Mouse (Mus musculus) forebrain, embryonic 13.5 days (tissue): ENCODE results near the gene Ushbp1. TPM values are rescaled to one million over a fixed set of nuclear protein-coding genes. Genes with fewer than 3 reads are reported as not detected.
"Not testable (repeated sequence)": the region's sequence is repeated elsewhere in the genome, so short reads cannot be mapped to it uniquely, and the experiment has no call there.

Experiments used
- ATAC-seq: fragments of 200-750 bp; cut with Nextera tagmentation; 2 replicates; pipeline ENCODE4 v1.8.0; 2017
- H3K27ac ChIP-seq: fragments of 300-500 bp; sonication (generic); 2 replicates; pipeline ENCODE4 v1.5.1; 2015; ENCODE audit warnings: inconsistent platforms, mild to moderate bottlenecking, moderate library complexity
- H3K27me3 ChIP-seq: fragments of 300-500 bp; sonication (generic); 2 replicates; pipeline ENCODE4 v1.6.1; 2015; ENCODE audit warnings: mild to moderate bottlenecking, inconsistent platforms
- H3K36me3 ChIP-seq: fragments of 300-500 bp; sonication (generic); 2 replicates; pipeline ENCODE4 v1.6.1; 2015; ENCODE audit warnings: mild to moderate bottlenecking, inconsistent platforms; ENCODE audit not compliant: poor library complexity, severe bottlenecking
- H3K4me1 ChIP-seq: fragments of 300-500 bp; sonication (generic); 2 replicates; pipeline ENCODE4 v1.6.1; 2015; ENCODE audit warnings: inconsistent platforms
- H3K4me2 ChIP-seq: fragments of 300-500 bp; sonication (generic); 2 replicates; pipeline ENCODE4 v1.6.1; 2015; ENCODE audit warnings: inconsistent platforms, mild to moderate bottlenecking, moderate library complexity
- H3K4me3 ChIP-seq: fragments of 300-500 bp; sonication (generic); 2 replicates; pipeline ENCODE4 v1.5.1; 2015; ENCODE audit warnings: mild to moderate bottlenecking, inconsistent platforms
- H3K9ac ChIP-seq: fragments of 300-500 bp; sonication (generic); 2 replicates; pipeline ENCODE4 v1.6.1; 2015; ENCODE audit warnings: mild to moderate bottlenecking, inconsistent platforms
- H3K9me3 ChIP-seq: fragments of 300-500 bp; sonication (generic); replicated peaks from 2 replicates; pipeline ENCODE4 v1.6.1; 2016; ENCODE audit warnings: inconsistent platforms
- WGBS: fragments of 180-500 bp; shearing (Covaris S2); methylation state at CpG from one replicate; pipeline ENCODE4 v1.1.7; 2015; 5-methylcytosine and 5-hydroxymethylcytosine counted together
- polyA plus RNA-seq: library from polyadenylated mRNA; unstranded; fragments of >200 nt; fragmentation: Nextera tagmentation; extraction: Ambion mirVana; gene quantifications from 2 replicates; pipeline ENCODE4 v1.2.1, GENCODE M21; 2015

Ushbp1 gene
- polyA plus RNA-seq, 1 experiment from 2014 or later = 4.2 TPM

- Histone ChIP-seq H3K36me3 (peaks cover 16% of the 10 kb centered on the region), H3K27ac (peak within 1 kb of the TSS; percentile 86), H3K4me3 (peak within 1 kb of the TSS; percentile 65), H3K9ac (peak within 1 kb of the TSS; percentile 63), H3K4me1 (peaks cover 22% of the 10 kb centered on the region), H3K27me3 (no peaks in the 10 kb centered on the region), H3K9me3 (no peaks in the 10 kb centered on the region), H3K4me2 (peak within 1 kb of the TSS; percentile 80)
- peak; percentile 82 for ATAC-seq
- under 1% methylated on average over 56 of the region's 56 CpGs for WGBS
Measured at GRCm38 (mm10) chr8:71366771-71367528, 28.7 kb downstream of the Ushbp1 start, which contains the start of gene Use1. TSS of gene Use1 (plus strand) at chr8:71366848.

- Histone ChIP-seq H3K27me3 (no peaks in the 10 kb centered on the region), H3K9me3 (no peaks in the 10 kb centered on the region), H3K4me2 (no peak overlapping the region), H3K4me1 (no peaks in the 10 kb centered on the region), H3K36me3 (peaks cover 85% of the 10 kb centered on the region), H3K4me3 (no peak overlapping the region), H3K27ac (no peak overlapping the region), H3K9ac (no peak overlapping the region)
- WGBS = 91% methylated on average over 3 of the region's 3 CpGs
- ATAC-seq = no peak
Measured at GRCm38 (mm10) chr8:71358026-71358425, 37.6 kb downstream of the Ushbp1 start.

GRCm38 (mm10) chr8:71351520-71351919 is 44.1 kb downstream of the Ushbp1 start:
- Histone ChIP-seq H3K9me3 (no peaks in the 10 kb centered on the region), H3K4me2 (no peak overlapping the region), H3K9ac (no peak overlapping the region), H3K27me3 (no peaks in the 10 kb centered on the region), H3K36me3 (peaks cover 97% of the 10 kb centered on the region), H3K27ac (no peak overlapping the region), H3K4me1 (no peaks in the 10 kb centered on the region), H3K4me3 (no peak overlapping the region)
- 90% methylated on average over 1 of the region's 1 CpGs for WGBS
- ATAC-seq = no peak

DNA sequence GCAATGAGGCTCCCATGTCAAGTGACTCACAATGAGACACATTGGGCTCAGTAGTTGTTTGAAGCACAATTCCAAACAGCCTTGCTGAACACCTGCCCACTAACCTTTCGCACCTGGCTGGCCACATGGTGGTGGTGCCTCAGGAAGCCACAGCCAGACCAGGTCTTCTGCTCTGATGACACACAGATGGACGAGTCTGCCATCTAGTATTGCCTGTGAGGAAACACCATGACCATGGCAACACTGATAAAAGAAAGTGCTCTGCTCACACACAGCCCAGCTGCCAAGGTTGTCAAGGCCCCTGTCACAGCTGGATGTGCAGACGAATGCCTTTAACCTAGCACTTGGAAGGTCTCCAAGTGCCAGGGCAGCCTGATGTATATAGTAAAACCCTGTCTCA is 44.5 kb downstream of the Ushbp1 start:
- Histone ChIP-seq H3K9ac (no peak overlapping the region), H3K4me2 (no peak overlapping the region), H3K27me3 (no peaks in the 10 kb centered on the region), H3K36me3 (peaks cover 97% of the 10 kb centered on the region), H3K27ac (no peak overlapping the region), H3K4me1 (no peaks in the 10 kb centered on the region), H3K4me3 (no peak overlapping the region), H3K9me3 (no peaks in the 10 kb centered on the region)
- 74% methylated on average over 3 of the region's 3 CpGs for WGBS
- no peak for ATAC-seq

DNA sequence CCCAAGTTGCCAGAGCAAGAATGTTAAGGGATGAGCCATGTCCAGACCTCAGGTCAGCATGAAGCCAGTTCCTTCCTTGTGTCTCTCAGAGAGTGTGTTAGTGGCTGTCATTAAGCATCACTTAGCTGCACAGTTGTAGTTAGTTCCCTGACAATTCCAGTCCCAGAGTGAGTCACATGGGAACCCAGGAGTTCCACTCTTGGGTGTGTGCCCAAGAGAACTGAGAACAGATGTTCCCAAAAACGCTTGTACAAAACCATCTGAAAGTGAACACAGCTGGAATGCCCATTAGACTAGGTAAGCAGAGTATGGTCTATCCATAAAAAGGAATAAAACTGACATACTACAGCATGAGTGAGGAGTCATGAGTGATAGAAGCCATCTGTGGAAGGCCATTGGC is 49.0 kb downstream of the Ushbp1 start:
- 94% methylated on average over 1 of the region's 1 CpGs for WGBS
- peaks cover 91% of the 10 kb centered on the region for H3K36me3 ChIP-seq

DNA sequence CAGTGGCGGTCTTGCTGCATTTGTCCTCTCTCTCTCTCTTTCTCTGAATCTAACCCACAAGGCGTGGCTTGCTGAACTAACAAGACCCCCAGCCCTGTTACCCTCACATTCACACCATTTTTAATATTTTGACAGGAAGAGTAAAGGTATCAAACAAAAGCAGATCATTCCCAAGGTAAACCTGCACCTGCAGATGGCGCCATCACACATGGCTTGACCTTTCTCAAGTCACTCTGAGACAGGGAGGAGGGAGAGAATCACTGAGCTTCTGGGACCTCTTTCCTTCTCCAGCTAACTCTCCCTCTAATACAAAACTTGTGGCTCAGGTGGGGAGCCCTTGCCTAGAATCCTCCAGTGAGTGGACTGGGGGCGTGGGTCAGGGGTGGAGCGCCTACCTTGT is 55.0 kb downstream of the Ushbp1 start:
- Histone ChIP-seq H3K9me3 (no peaks in the 10 kb centered on the region), H3K27ac (no peak overlapping the region), H3K4me2 (no peak overlapping the region), H3K4me1 (no peaks in the 10 kb centered on the region), H3K36me3 (peaks cover 68% of the 10 kb centered on the region), H3K4me3 (no peak overlapping the region), H3K27me3 (no peaks in the 10 kb centered on the region), H3K9ac (no peak overlapping the region)
- no peak for ATAC-seq
- 73% methylated on average over 5 of the region's 5 CpGs for WGBS

More for the DNA sequence above, 49.0 kb downstream of the Ushbp1 start:
- Histone ChIP-seq H3K4me2 (no peak overlapping the region), H3K27me3 (no peaks in the 10 kb centered on the region), H3K4me1 (no peaks in the 10 kb centered on the region), H3K9ac (no peak overlapping the region), H3K9me3 (no peaks in the 10 kb centered on the region), H3K27ac (no peak overlapping the region), H3K4me3 (no peak overlapping the region)
- ATAC-seq = no peak

DNA sequence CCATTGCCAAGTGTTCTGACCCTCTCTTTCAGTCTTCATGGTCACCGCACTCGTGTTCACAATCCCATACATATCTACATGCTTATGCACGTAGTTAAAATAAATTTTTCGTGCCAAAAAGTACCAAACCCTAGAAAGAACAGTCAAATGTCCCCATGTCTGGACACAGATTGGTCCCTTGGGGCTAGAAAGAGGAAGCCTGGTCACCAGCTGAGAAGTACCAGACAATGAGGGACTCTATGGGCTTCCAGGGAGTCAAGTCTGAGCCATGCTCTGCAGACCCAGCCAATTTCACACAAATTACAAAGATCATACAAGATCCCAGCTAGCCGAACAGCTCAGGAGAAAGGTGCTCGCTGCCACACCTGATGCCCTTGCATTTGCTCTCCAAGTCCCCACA is 57.8 kb downstream of the Ushbp1 start:
- not testable (repeated sequence) for H3K9me3 ChIP-seq, H3K4me3 ChIP-seq, H3K4me1 ChIP-seq, ATAC-seq, H3K4me2 ChIP-seq, H3K27ac ChIP-seq, H3K9ac ChIP-seq, H3K27me3 ChIP-seq
- WGBS = 92% methylated on average over 6 of the region's 6 CpGs
- H3K36me3 ChIP-seq = peaks cover 58% of the 10 kb centered on the region

Other genes starting within 250 kb of the Ushbp1 start
- gene Myo9b, start 123.1 kb downstream of the Ushbp1 start, polyA plus RNA-seq = 18.3 and 20.6 TPM in 2 replicates
- 55.3 and 56.9 TPM in 2 replicates for gene Haus8, start 122.9 kb downstream of the Ushbp1 start, polyA plus RNA-seq
- 95.8 and 99.4 TPM in 2 replicates for gene Use1, start 29.0 kb downstream of the Ushbp1 start, polyA plus RNA-seq
- gene Ocel1, start 24.5 kb downstream of the Ushbp1 start, polyA plus RNA-seq = 3.6 and 4.5 TPM in 2 replicates
- gene Nr2f6, start 13.8 kb downstream of the Ushbp1 start, polyA plus RNA-seq = 11.6 and 12.9 TPM in 2 replicates
- gene Babam1, start 1.1 kb upstream of the Ushbp1 start, polyA plus RNA-seq = 99.2 and 101 TPM in 2 replicates
- 30.9 and 32.3 TPM in 2 replicates for gene Ankle1, start 10.2 kb upstream of the Ushbp1 start, polyA plus RNA-seq
- gene Abhd8, start 67.9 kb upstream of the Ushbp1 start, polyA plus RNA-seq = 93.9 and 95.7 TPM in 2 replicates
- 212 and 245 TPM in 2 replicates for gene Mrpl34, start 69.2 kb upstream of the Ushbp1 start, polyA plus RNA-seq
- gene Dda1, start 73.4 kb upstream of the Ushbp1 start, polyA plus RNA-seq = 185 and 193 TPM in 2 replicates
- 4.0 and 4.5 TPM in 2 replicates for gene Ano8, start 90.2 kb upstream of the Ushbp1 start, polyA plus RNA-seq
- gene Gtpbp3, start 92.3 kb upstream of the Ushbp1 start, polyA plus RNA-seq = 13.4 TPM in 2 replicates
- gene Plvap, start 116.0 kb upstream of the Ushbp1 start, polyA plus RNA-seq = 13.6 and 14.0 TPM in 2 replicates
- gene Ccdc194, start 129.9 kb upstream of the Ushbp1 start, polyA plus RNA-seq = 0.09 and 0.13 TPM in 2 replicates
- gene Bst2, start 141.7 kb upstream of the Ushbp1 start, polyA plus RNA-seq = 7.6 and 8.3 TPM in 2 replicates
- 52.9 and 55.3 TPM in 2 replicates for gene Mvb12a, start 147.1 kb upstream of the Ushbp1 start, polyA plus RNA-seq
- gene Tmem221, start 163.1 kb upstream of the Ushbp1 start, polyA plus RNA-seq = not detected in 2 replicates
- 0.06 TPM in 1 of 2 replicates, not detected in the other for gene Nxnl1, start 170.8 kb upstream of the Ushbp1 start, polyA plus RNA-seq
- 59.9 and 61.0 TPM in 2 replicates for gene Slc27a1, start 173.1 kb upstream of the Ushbp1 start, polyA plus RNA-seq
- 201 and 206 TPM in 2 replicates for gene Pgls, start 196.4 kb upstream of the Ushbp1 start, polyA plus RNA-seq
- 5.1 and 6.2 TPM in 2 replicates for gene Fam129c, start 201.8 kb upstream of the Ushbp1 start, polyA plus RNA-seq
- 37.5 and 39.9 TPM in 2 replicates for gene Colgalt1, start 215.2 kb upstream of the Ushbp1 start, polyA plus RNA-seq